Mouse (Mus musculus): ENCODE results near the gene Morf4l2. TPM values are rescaled to one million over a fixed set of nuclear protein-coding genes. Genes with fewer than 3 reads are reported as not detected.

Gene Morf4l2
- total and polyA plus RNA-seq, 2 experiments from 2014 or later, result 115 to 212 TPM

- Histone ChIP-seq H3K36me3 (replicated peaks; ENCODE audit: control insufficient read depth, insufficient read depth, low read length) (no peaks in the 10 kb centered on the region; the same call in 1 of the 2 replicates), H3K4me3 (ENCODE audit: low read depth, low read length) (no peak overlapping the region), H3K4me2 (ENCODE audit: low read depth, low read length) (no peak overlapping the region), H3K27me3 (ENCODE audit: control insufficient read depth, insufficient read depth, low read length) (no peaks in the 10 kb centered on the region), H3K4me1 (ENCODE audit: control insufficient read depth, insufficient read depth) (no peaks in the 10 kb centered on the region), H3K9me3 (replicated peaks; ENCODE audit: control insufficient read depth, low read length) (no peaks in the 10 kb centered on the region), H3K9ac (replicated peaks; ENCODE audit: low read depth, low read length) (no peak overlapping the region), H3K27ac (ENCODE audit: low read depth) (no peak overlapping the region)
- TF ChIP-seq EP300 (IDR thresholded peaks at IDR 0.05; ENCODE audit: low read depth), result no peak
- TF ChIP-seq CTCF (IDR thresholded peaks at IDR 0.05; ENCODE audit: low read depth), result peak; percentile 40
- peak; percentile 12 for DNase-seq (ENCODE audit: low spot score)
- WGBS, result 63% methylated on average over 11 of the region's 11 CpGs
- no peak for ATAC-seq (ENCODE audit: insufficient read depth, low read depth)
Observed at GRCm38 (mm10) chrX:136761103-136762074, 17.9 kb upstream of the Morf4l2 start.

- no peak for DNase-seq (ENCODE audit: low spot score)
- Histone ChIP-seq H3K4me2 (ENCODE audit: low read depth, low read length) (no peak overlapping the region), H3K36me3 (replicated peaks; ENCODE audit: control insufficient read depth, insufficient read depth, low read length) (no peaks in the 10 kb centered on the region; the same call in 1 of the 2 replicates), H3K4me3 (ENCODE audit: low read depth, low read length) (no peak overlapping the region), H3K27ac (ENCODE audit: low read depth) (no peak overlapping the region), H3K4me1 (ENCODE audit: control insufficient read depth, insufficient read depth) (no peaks in the 10 kb centered on the region), H3K27me3 (ENCODE audit: control insufficient read depth, insufficient read depth, low read length) (no peaks in the 10 kb centered on the region), H3K9ac (replicated peaks; ENCODE audit: low read depth, low read length) (no peak overlapping the region), H3K9me3 (replicated peaks; ENCODE audit: control insufficient read depth, low read length) (no peaks in the 10 kb centered on the region)
- 89% methylated on average over 3 of the region's 3 CpGs for WGBS
- ATAC-seq (ENCODE audit: insufficient read depth, low read depth), result no peak
- TF ChIP-seq CTCF (IDR thresholded peaks at IDR 0.05; ENCODE audit: low read depth) (no peak), EP300 (IDR thresholded peaks at IDR 0.05; ENCODE audit: low read depth) (no peak)
Observed at GRCm38 (mm10) chrX:136755464-136755863, 12.0 kb upstream of the Morf4l2 start.

GRCm38 (mm10) chrX:136749329-136749728 is 5.8 kb upstream of the Morf4l2 start:
- H3K27ac ChIP-seq (ENCODE audit: low read depth), result no peak overlapping the region
- no peak for TF ChIP-seq CTCF (IDR thresholded peaks at IDR 0.05; ENCODE audit: low read depth)
- TF ChIP-seq EP300 (IDR thresholded peaks at IDR 0.05; ENCODE audit: low read depth), result no peak
- ATAC-seq (ENCODE audit: insufficient read depth, low read depth), result no peak
- no peaks in the 10 kb centered on the region for H3K4me1 ChIP-seq (ENCODE audit: control insufficient read depth, insufficient read depth)
- 71% methylated on average over 4 of the region's 4 CpGs for WGBS
- no peaks in the 10 kb centered on the region for H3K9me3 ChIP-seq (replicated peaks; ENCODE audit: control insufficient read depth, low read length)
- no peak overlapping the region for H3K9ac ChIP-seq (replicated peaks; ENCODE audit: low read depth, low read length)
- no peak for DNase-seq (ENCODE audit: low spot score)
- no peaks in the 10 kb centered on the region for H3K36me3 ChIP-seq (replicated peaks; ENCODE audit: control insufficient read depth, insufficient read depth, low read length)
- no peak overlapping the region for H3K4me3 ChIP-seq (ENCODE audit: low read depth, low read length)
- no peaks in the 10 kb centered on the region for H3K27me3 ChIP-seq (ENCODE audit: control insufficient read depth, insufficient read depth, low read length)
- no peak overlapping the region for H3K4me2 ChIP-seq (ENCODE audit: low read depth, low read length)

GRCm38 (mm10) chrX:136744663-136745062 is 1.2 kb upstream of the Morf4l2 start:
- 66% methylated on average over 8 of the region's 8 CpGs for WGBS
- no peak overlapping the region for H3K4me2 ChIP-seq (ENCODE audit: low read depth, low read length)
- DNase-seq (ENCODE audit: low spot score) (no peak), ATAC-seq (ENCODE audit: insufficient read depth, low read depth) (no peak)
- no peaks in the 10 kb centered on the region for H3K27me3 ChIP-seq (ENCODE audit: control insufficient read depth, insufficient read depth, low read length)
- H3K9ac ChIP-seq (replicated peaks; ENCODE audit: low read depth, low read length), result no peak overlapping the region
- H3K4me1 ChIP-seq (ENCODE audit: control insufficient read depth, insufficient read depth), result no peaks in the 10 kb centered on the region
- no peak; the same call in 1 of the 2 replicates for TF ChIP-seq CTCF (IDR thresholded peaks at IDR 0.05; ENCODE audit: low read depth)
- TF ChIP-seq EP300 (IDR thresholded peaks at IDR 0.05; ENCODE audit: low read depth), result no peak
- no peaks in the 10 kb centered on the region for H3K36me3 ChIP-seq (replicated peaks; ENCODE audit: control insufficient read depth, insufficient read depth, low read length)
- no peaks in the 10 kb centered on the region for H3K9me3 ChIP-seq (replicated peaks; ENCODE audit: control insufficient read depth, low read length)
- H3K4me3 ChIP-seq (ENCODE audit: low read depth, low read length), result no peak overlapping the region
- no peak overlapping the region for H3K27ac ChIP-seq (ENCODE audit: low read depth)

GRCm38 (mm10) chrX:136742661-136743103 is 808 bp downstream of the Morf4l2 start:
- TF ChIP-seq EP300 (IDR thresholded peaks at IDR 0.05; ENCODE audit: low read depth), result no peak
- TF ChIP-seq CTCF (IDR thresholded peaks at IDR 0.05; ENCODE audit: low read depth), result peak; percentile 59
- Histone ChIP-seq H3K4me3 (ENCODE audit: low read depth, low read length) (peak overlapping the region; percentile 55), H3K9me3 (replicated peaks; ENCODE audit: control insufficient read depth, low read length) (no peaks in the 10 kb centered on the region), H3K4me2 (ENCODE audit: low read depth, low read length) (peak overlapping the region; percentile 63), H3K9ac (replicated peaks; ENCODE audit: low read depth, low read length) (peak overlapping the region; percentile 53; the same call in 1 of the 2 replicates), H3K27me3 (ENCODE audit: control insufficient read depth, insufficient read depth, low read length) (no peaks in the 10 kb centered on the region), H3K27ac (ENCODE audit: low read depth) (peak overlapping the region; percentile 93), H3K4me1 (ENCODE audit: control insufficient read depth, insufficient read depth) (no peaks in the 10 kb centered on the region), H3K36me3 (replicated peaks; ENCODE audit: control insufficient read depth, insufficient read depth, low read length) (no peaks in the 10 kb centered on the region)
- no peak for ATAC-seq (ENCODE audit: insufficient read depth, low read depth)
- peak; percentile 60 for DNase-seq (ENCODE audit: low spot score)
- WGBS, result 20% methylated on average over 5 of the region's 5 CpGs
